Mouse (Mus musculus): ENCODE measurements around the gene Heg1. TPM values are rescaled to one million over a fixed set of nuclear protein-coding genes. Genes with fewer than 3 reads are reported as not detected.

The Heg1 gene
- polyA plus RNA-seq, 1 experiment from 2014 or later, result 8.5 TPM

- Histone ChIP-seq H3K4me1 (no peaks in the 10 kb centered on the region), H3K4me2 (no peak overlapping the region), H3K36me3 (no peaks in the 10 kb centered on the region), H3K9ac (no peak overlapping the region), H3K9me3 (replicated peaks) (no peaks in the 10 kb centered on the region), H3K27me3 (replicated peaks) (no peaks in the 10 kb centered on the region), H3K4me3 (no peak overlapping the region), H3K27ac (no peak overlapping the region)
- no peak for ATAC-seq
- WGBS (ENCODE audit: insufficient replicate concordance), result 21% methylated on average over 2 of the region's 2 CpGs
Measured at GRCm38 (mm10) chr16:33668448-33668847, 15.7 kb upstream of the Heg1 start.

DNA sequence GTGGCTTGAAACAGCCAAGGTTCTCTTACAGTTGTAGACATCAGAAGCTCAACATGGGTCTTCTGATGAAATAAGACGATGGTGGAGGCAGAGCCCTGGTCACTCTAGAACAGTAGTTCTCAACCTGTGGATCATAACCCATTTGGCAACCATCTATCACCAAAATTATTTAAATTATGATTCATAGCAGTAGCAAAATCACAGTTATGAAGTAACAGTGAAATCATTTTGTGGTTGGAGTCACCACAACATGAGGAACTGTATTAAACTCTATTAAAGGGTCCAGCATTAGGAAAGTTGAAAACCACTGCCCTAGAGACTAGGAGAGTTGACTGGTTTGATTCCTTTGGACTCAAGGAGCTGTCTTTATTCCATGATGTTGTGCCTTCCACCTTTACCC, 15.1 kb upstream of the Heg1 start:
- Histone ChIP-seq H3K36me3 (no peaks in the 10 kb centered on the region), H3K27ac (no peak overlapping the region), H3K4me1 (no peaks in the 10 kb centered on the region), H3K9me3 (replicated peaks) (no peaks in the 10 kb centered on the region), H3K27me3 (replicated peaks) (no peaks in the 10 kb centered on the region), H3K9ac (no peak overlapping the region), H3K4me2 (no peak overlapping the region), H3K4me3 (no peak overlapping the region)
- 63% methylated on average over 1 of the region's 1 CpGs for WGBS (ENCODE audit: insufficient replicate concordance)
- no peak for ATAC-seq

GRCm38 (mm10) chr16:33670340-33670739, 13.8 kb upstream of the Heg1 start:
- 66% methylated on average over 3 of the region's 3 CpGs for WGBS (ENCODE audit: insufficient replicate concordance)
- H3K36me3 ChIP-seq, result no peaks in the 10 kb centered on the region
- H3K9ac ChIP-seq, result no peak overlapping the region
- no peaks in the 10 kb centered on the region for H3K4me1 ChIP-seq
- ATAC-seq, result no peak
- H3K27ac ChIP-seq, result no peak overlapping the region
- no peak overlapping the region for H3K4me3 ChIP-seq
- no peaks in the 10 kb centered on the region for H3K9me3 ChIP-seq (replicated peaks)
- no peak overlapping the region for H3K4me2 ChIP-seq
- no peaks in the 10 kb centered on the region for H3K27me3 ChIP-seq (replicated peaks)

GRCm38 (mm10) chr16:33670933-33671332, 13.2 kb upstream of the Heg1 start:
- ATAC-seq, result no peak
- H3K4me3 ChIP-seq, result no peak overlapping the region
- H3K27ac ChIP-seq, result no peak overlapping the region
- H3K4me2 ChIP-seq, result no peak overlapping the region
- H3K4me1 ChIP-seq, result no peaks in the 10 kb centered on the region
- H3K27me3 ChIP-seq (replicated peaks), result no peaks in the 10 kb centered on the region
- WGBS (ENCODE audit: insufficient replicate concordance), result 68% methylated on average over 2 of the region's 2 CpGs
- no peaks in the 10 kb centered on the region for H3K36me3 ChIP-seq
- H3K9me3 ChIP-seq (replicated peaks), result no peaks in the 10 kb centered on the region
- no peak overlapping the region for H3K9ac ChIP-seq

GRCm38 (mm10) chr16:33672188-33672587, 12.0 kb upstream of the Heg1 start:
- no peak overlapping the region for H3K4me2 ChIP-seq
- no peak for ATAC-seq
- H3K4me3 ChIP-seq, result no peak overlapping the region
- H3K9ac ChIP-seq, result no peak overlapping the region
- H3K9me3 ChIP-seq (replicated peaks), result no peaks in the 10 kb centered on the region
- WGBS (ENCODE audit: insufficient replicate concordance), result 76% methylated on average over 3 of the region's 4 CpGs
- H3K27ac ChIP-seq, result no peak overlapping the region
- H3K27me3 ChIP-seq (replicated peaks), result no peaks in the 10 kb centered on the region
- H3K4me1 ChIP-seq, result no peaks in the 10 kb centered on the region
- no peaks in the 10 kb centered on the region for H3K36me3 ChIP-seq

DNA sequence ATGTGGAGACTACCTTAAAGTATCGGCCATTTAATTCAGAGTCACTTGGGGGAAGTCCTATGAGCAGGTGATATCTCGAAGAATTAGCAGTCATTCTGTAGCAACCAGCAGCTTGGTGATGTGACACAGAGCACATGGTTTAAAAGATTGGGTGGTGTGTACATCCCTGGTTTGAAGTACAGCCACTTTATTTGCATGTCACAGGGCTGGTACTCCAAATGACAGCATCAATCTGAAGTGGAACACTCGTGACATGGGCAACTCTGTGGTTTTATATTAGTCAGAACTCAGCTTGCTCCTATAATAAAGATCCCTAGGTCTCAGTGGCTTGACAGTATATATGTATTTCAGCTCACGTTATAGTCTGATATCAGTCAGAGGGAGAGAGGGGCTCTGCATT, 11.5 kb upstream of the Heg1 start:
- Histone ChIP-seq H3K27me3 (replicated peaks) (peaks cover 1% of the 10 kb centered on the region; the same call in 1 of the 2 replicates), H3K9ac (no peak overlapping the region), H3K4me1 (no peaks in the 10 kb centered on the region), H3K36me3 (no peaks in the 10 kb centered on the region), H3K9me3 (replicated peaks) (no peaks in the 10 kb centered on the region), H3K27ac (no peak overlapping the region), H3K4me3 (no peak overlapping the region), H3K4me2 (no peak overlapping the region)
- ATAC-seq, result no peak
- WGBS (ENCODE audit: insufficient replicate concordance), result 64% methylated on average over 4 of the region's 4 CpGs

DNA sequence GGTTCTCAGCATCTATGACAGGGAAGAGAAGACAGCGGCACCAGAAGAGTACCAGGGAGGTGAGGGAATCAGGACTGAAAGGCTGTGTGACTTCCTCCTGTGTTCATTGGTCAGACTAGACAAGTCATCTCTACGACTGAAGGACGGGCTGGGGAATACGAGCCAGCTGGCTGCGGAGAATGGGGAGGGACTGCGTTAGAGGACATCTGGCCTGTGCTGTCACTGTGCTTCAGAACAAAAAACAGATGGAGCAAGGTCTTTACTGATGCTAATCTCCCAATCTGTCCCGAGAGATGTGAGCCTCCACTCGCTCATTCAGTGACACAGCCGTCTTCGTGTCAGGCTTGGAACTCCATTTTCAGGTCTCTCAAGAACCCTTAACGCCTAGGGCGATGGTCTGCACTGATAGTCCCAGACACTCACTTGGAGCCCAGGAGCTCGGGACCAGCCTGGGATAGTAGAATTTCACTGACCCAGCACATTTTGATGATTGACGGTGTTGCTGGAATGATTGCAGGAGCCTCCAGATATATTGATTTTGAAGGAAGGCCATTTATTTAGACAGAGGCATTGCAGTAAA, 10.6 kb upstream of the Heg1 start:
- Histone ChIP-seq H3K27me3 (replicated peaks) (peaks cover 9% of the 10 kb centered on the region), H3K9me3 (replicated peaks) (no peaks in the 10 kb centered on the region), H3K27ac (no peak overlapping the region), H3K4me1 (no peaks in the 10 kb centered on the region), H3K9ac (no peak overlapping the region), H3K4me3 (no peak overlapping the region), H3K4me2 (no peak overlapping the region), H3K36me3 (no peaks in the 10 kb centered on the region)
- 63% methylated on average over 14 of the region's 14 CpGs for WGBS (ENCODE audit: insufficient replicate concordance)
- ATAC-seq, result no peak

GRCm38 (mm10) chr16:33675151-33675847, 8.9 kb upstream of the Heg1 start:
- no peak overlapping the region for H3K9ac ChIP-seq
- H3K4me2 ChIP-seq, result no peak overlapping the region
- no peak overlapping the region for H3K27ac ChIP-seq
- no peak for ATAC-seq
- H3K4me1 ChIP-seq, result no peaks in the 10 kb centered on the region
- 73% methylated on average over 10 of the region's 10 CpGs for WGBS (ENCODE audit: insufficient replicate concordance)
- H3K9me3 ChIP-seq (replicated peaks), result no peaks in the 10 kb centered on the region
- no peak overlapping the region for H3K4me3 ChIP-seq
- peaks cover 21% of the 10 kb centered on the region for H3K27me3 ChIP-seq (replicated peaks)
- H3K36me3 ChIP-seq, result no peaks in the 10 kb centered on the region

DNA sequence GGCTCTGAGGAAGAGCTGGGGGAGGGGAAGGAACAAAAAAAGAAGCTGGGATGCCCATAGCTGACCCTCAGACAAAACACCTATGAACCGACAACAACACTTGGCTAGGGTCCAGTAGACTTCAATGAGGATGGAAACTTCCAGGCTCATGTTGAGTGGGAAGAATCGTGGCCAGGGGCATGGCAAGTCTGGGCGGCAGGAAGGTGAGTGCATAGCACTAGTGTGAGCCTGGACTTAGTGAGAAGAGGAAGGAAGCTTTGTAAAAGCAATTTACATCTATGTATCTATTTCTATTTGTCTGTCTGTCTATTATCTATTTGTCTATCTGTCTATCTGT, 8.4 kb upstream of the Heg1 start:
- Histone ChIP-seq H3K4me1 (no peaks in the 10 kb centered on the region), H3K36me3 (no peaks in the 10 kb centered on the region), H3K27ac (no peak overlapping the region), H3K9me3 (replicated peaks) (no peaks in the 10 kb centered on the region), H3K27me3 (replicated peaks) (peaks cover 22% of the 10 kb centered on the region), H3K4me3 (no peak overlapping the region), H3K4me2 (no peak overlapping the region), H3K9ac (no peak overlapping the region)
- ATAC-seq, result no peak
- WGBS (ENCODE audit: insufficient replicate concordance), result 63% methylated on average over 3 of the region's 3 CpGs

GRCm38 (mm10) chr16:33676347-33677312, 7.5 kb upstream of the Heg1 start:
- Histone ChIP-seq H3K27me3 (replicated peaks) (peaks cover 22% of the 10 kb centered on the region), H3K4me2 (no peak overlapping the region), H3K9ac (no peak overlapping the region), H3K4me1 (no peaks in the 10 kb centered on the region), H3K36me3 (no peaks in the 10 kb centered on the region), H3K27ac (no peak overlapping the region), H3K4me3 (no peak overlapping the region), H3K9me3 (replicated peaks) (no peaks in the 10 kb centered on the region)
- 62% methylated on average over 7 of the region's 7 CpGs for WGBS (ENCODE audit: insufficient replicate concordance)
- ATAC-seq, result no peak

DNA sequence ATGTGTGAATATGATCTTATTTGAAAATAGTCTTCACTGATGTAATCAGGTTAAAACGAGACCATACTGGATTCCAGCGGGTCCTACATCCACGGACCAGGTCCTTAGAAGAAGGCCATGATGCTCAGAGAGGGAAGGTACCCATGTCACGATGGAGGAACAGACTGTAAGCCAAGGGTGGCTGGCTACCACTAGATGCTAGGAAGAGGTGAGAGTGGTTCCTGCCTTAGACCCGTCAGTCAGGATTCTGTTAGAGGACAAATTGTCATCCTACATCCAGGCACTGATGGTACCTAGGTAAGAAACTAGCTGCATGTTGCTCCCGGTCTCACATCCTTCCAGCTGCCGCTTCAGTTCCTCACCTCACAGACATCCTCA, 6.9 kb upstream of the Heg1 start:
- Histone ChIP-seq H3K27me3 (replicated peaks) (peaks cover 22% of the 10 kb centered on the region), H3K27ac (no peak overlapping the region), H3K4me2 (no peak overlapping the region), H3K36me3 (no peaks in the 10 kb centered on the region), H3K4me1 (no peaks in the 10 kb centered on the region), H3K9ac (no peak overlapping the region), H3K4me3 (no peak overlapping the region), H3K9me3 (replicated peaks) (no peaks in the 10 kb centered on the region)
- ATAC-seq, result no peak
- WGBS (ENCODE audit: insufficient replicate concordance), result 70% methylated on average over 7 of the region's 7 CpGs

- Histone ChIP-seq H3K9me3 (replicated peaks) (no peaks in the 10 kb centered on the region), H3K4me2 (no peak overlapping the region), H3K27ac (no peak overlapping the region), H3K4me3 (no peak overlapping the region), H3K27me3 (replicated peaks) (peaks cover 22% of the 10 kb centered on the region), H3K9ac (no peak overlapping the region), H3K4me1 (no peaks in the 10 kb centered on the region), H3K36me3 (no peaks in the 10 kb centered on the region)
- 62% methylated on average over 5 of the region's 5 CpGs for WGBS (ENCODE audit: insufficient replicate concordance)
- ATAC-seq, result no peak
Measured at GRCm38 (mm10) chr16:33677901-33678300, 6.3 kb upstream of the Heg1 start.
